In the genomic region with DNA sequence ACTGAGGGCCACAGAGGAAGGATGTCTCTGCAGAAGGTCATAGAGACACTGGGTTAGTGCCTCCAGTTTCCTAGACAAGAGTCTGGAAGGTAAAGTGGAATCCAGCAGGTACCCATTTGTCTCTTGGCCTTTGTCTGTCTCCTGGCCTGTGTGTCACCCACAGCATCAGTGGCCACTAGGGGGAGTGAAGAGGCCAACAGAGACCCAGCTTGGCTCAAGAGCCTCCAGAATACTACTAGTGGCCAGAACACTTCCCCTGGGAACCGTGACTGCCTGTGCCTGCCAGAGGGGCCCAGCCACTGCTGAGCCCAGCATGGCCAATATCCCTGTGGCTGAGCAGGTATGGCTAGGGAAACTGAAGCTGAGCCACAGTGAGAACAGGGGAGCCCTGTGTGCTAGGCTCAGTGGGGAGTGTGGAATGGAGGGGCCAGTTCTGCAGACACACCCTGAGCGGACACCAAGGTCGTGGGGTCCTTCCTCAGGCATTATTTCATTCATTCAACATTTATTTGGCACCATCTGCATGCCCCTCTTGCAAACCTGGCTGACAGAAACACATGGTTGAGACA, we compare ENCODE assay signal across 8 mouse cellular contexts. TPM values are rescaled to one million over a fixed set of nuclear protein-coding genes. Genes with fewer than 3 reads are reported as not detected.
DNase-seq lines count a peak whose midpoint lies in the region; ATAC-seq lines count a peak whose summit lies in the region.

No protein-coding gene starts in this region.

- H3K27ac ChIP-seq in limb, embryonic 11.5 days (replicated peaks; ENCODE audit: low read depth, low read length) = no peak overlapping the region
- H3K27ac ChIP-seq in midbrain, embryonic 15.5 days = no peak overlapping the region

- H3K9ac ChIP-seq in limb, embryonic 11.5 days (ENCODE audit: low read length) = no peak overlapping the region
- H3K9ac ChIP-seq in midbrain, embryonic 15.5 days = no peak overlapping the region

- WGBS in limb, embryonic 11.5 days = 53% methylated on average over 3 of the region's 3 CpGs
- 39% methylated on average over 3 of the region's 3 CpGs for WGBS in midbrain, embryonic 15.5 days

- no peaks in the 10 kb centered on the region for H3K9me3 ChIP-seq in limb, embryonic 11.5 days (ENCODE audit: control insufficient read depth, low read length)
- no peaks in the 10 kb centered on the region for H3K9me3 ChIP-seq in midbrain, embryonic 15.5 days

- no peak overlapping the region for H3K4me3 ChIP-seq in limb, embryonic 11.5 days (ENCODE audit: low read depth, low read length)
- H3K4me3 ChIP-seq in midbrain, embryonic 15.5 days = no peak overlapping the region

- H3K4me1 ChIP-seq in limb, embryonic 11.5 days (ENCODE audit: control insufficient read depth, insufficient read depth, low read length) = peaks cover 2% of the 10 kb centered on the region; the same call in 1 of the 2 replicates
- H3K4me1 ChIP-seq in midbrain, embryonic 15.5 days = peaks cover 8% of the 10 kb centered on the region

- no peaks in the 10 kb centered on the region for H3K36me3 ChIP-seq in limb, embryonic 11.5 days (ENCODE audit: control insufficient read depth, insufficient read depth, low read length)
- H3K36me3 ChIP-seq in midbrain, embryonic 15.5 days (replicated peaks) = no peaks in the 10 kb centered on the region

- H3K27me3 ChIP-seq in limb, embryonic 11.5 days (ENCODE audit: control insufficient read depth, insufficient read depth, low read length) = no peaks in the 10 kb centered on the region
- no peaks in the 10 kb centered on the region for H3K27me3 ChIP-seq in midbrain, embryonic 15.5 days (replicated peaks)

- no peak overlapping the region for H3K4me2 ChIP-seq in limb, embryonic 11.5 days (ENCODE audit: low read depth, severe bottlenecking)
- H3K4me2 ChIP-seq in midbrain, embryonic 15.5 days = no peak overlapping the region

- ATAC-seq in limb, embryonic 11.5 days (ENCODE audit: insufficient number of reproducible peaks, low FRiP score, low TSS enrichment, low read depth) = peak; percentile 84
- peak; percentile 59 for ATAC-seq in midbrain, embryonic 15.5 days (replicated peaks)

- peak; percentile 85 for DNase-seq in urinary bladder, postnatal 14 days (ENCODE audit: low spot score)
- no peak for DNase-seq in urinary bladder, postnatal 10 days (ENCODE audit: low spot score)
- DNase-seq in embryo, embryonic 11.5 days (ENCODE audit: low read depth, low spot score) = peak; percentile 76
- DNase-seq in heart, adult 18-20 months = peak; percentile 88 to 89
- DNase-seq in kidney, adult 11 months = peak; percentile 79
- DNase-seq in limb, embryonic 11.5 days (ENCODE audit: low spot score) = peak; percentile 88
- DNase-seq in spleen, adult 18-20 months = peak; percentile 55 to 74

RNA-seq across cellular contexts. Expression of a gene that starts 20.2 kb away (rescaled TPM):
- total RNA-seq in heart, adult 18-20 months (2021) = 1 to 10 TPM in 1 of 2 experiments, under 1 TPM in 1; 0.98 to 1.3 TPM
- 51.3 and 54.8 TPM in 2 replicates for polyA plus RNA-seq in limb, embryonic 11.5 days (2014; fragmentation: Nextera tagmentation; extraction: Ambion mirVana)
- polyA plus RNA-seq in midbrain, embryonic 15.5 days (2015; fragmentation: Nextera tagmentation; extraction: Ambion mirVana) = 53.4 and 54.6 TPM in 2 replicates

RNA-seq across cellular contexts. Expression of a gene that starts 26.7 kb away (rescaled TPM):
- 10 to 100 TPM; 11.4 to 14.2 TPM for total RNA-seq in heart, adult 18-20 months (2021)
- polyA plus RNA-seq in limb, embryonic 11.5 days (2014; fragmentation: Nextera tagmentation; extraction: Ambion mirVana) = 84.6 and 87.1 TPM in 2 replicates
- 56.4 and 59.5 TPM in 2 replicates for polyA plus RNA-seq in midbrain, embryonic 15.5 days (2015; fragmentation: Nextera tagmentation; extraction: Ambion mirVana)

RNA-seq across cellular contexts. Expression of a gene that starts 26.8 kb away (rescaled TPM):
- 1 to 10 TPM; 4.2 to 5.7 TPM for total RNA-seq in heart, adult 18-20 months (2021)
- polyA plus RNA-seq in limb, embryonic 11.5 days (2014; fragmentation: Nextera tagmentation; extraction: Ambion mirVana) = 5.9 and 7.2 TPM in 2 replicates
- polyA plus RNA-seq in midbrain, embryonic 15.5 days (2015; fragmentation: Nextera tagmentation; extraction: Ambion mirVana) = 13.3 and 14.7 TPM in 2 replicates

RNA-seq across cellular contexts. Expression of a gene that starts 33.7 kb away (rescaled TPM):
- total RNA-seq in heart, adult 18-20 months (2021) = 10 to 100 TPM; 46.3 to 54.9 TPM
- 67.9 and 68.1 TPM in 2 replicates for polyA plus RNA-seq in limb, embryonic 11.5 days (2014; fragmentation: Nextera tagmentation; extraction: Ambion mirVana)
- polyA plus RNA-seq in midbrain, embryonic 15.5 days (2015; fragmentation: Nextera tagmentation; extraction: Ambion mirVana) = 364 and 392 TPM in 2 replicates

RNA-seq across cellular contexts. Expression of a gene that starts 49.4 kb away (rescaled TPM):
- 1,000 to 10,000 TPM; 1,019 to 1,055 TPM for total RNA-seq in heart, adult 18-20 months (2021)
- polyA plus RNA-seq in limb, embryonic 11.5 days (2014; fragmentation: Nextera tagmentation; extraction: Ambion mirVana) = 266 and 281 TPM in 2 replicates
- 290 and 305 TPM in 2 replicates for polyA plus RNA-seq in midbrain, embryonic 15.5 days (2015; fragmentation: Nextera tagmentation; extraction: Ambion mirVana)
